Mouse (Mus musculus) left cerebral cortex, adult 8-10 months (tissue): ENCODE measurements around the gene P4htm. TPM values are rescaled to one million over a fixed set of nuclear protein-coding genes. Genes with fewer than 3 reads are reported as not detected.

Source experiments
- DNase-seq, 2 experiments: peaks; one replicate each; pipeline ENCODE4 v3.0.0; 2022; ENCODE audit warnings: low spot score in 2 of 2
- microRNA-seq, 2 experiments: library from miRNA; unstranded; fragments of <30 nt; microRNA quantifications; one replicate each; pipeline ENCODE4 v1.2.0; 2022
- total RNA-seq, 4 experiments: library from RNA; stranded (reverse); gene quantifications; 2 replicates each; pipeline ENCODE4 v1.2.4; 2022

Gene P4htm
- total RNA-seq, 4 experiments from 2014 or later, result 87.5 to 98.6 (median 93.9) TPM

DNA sequence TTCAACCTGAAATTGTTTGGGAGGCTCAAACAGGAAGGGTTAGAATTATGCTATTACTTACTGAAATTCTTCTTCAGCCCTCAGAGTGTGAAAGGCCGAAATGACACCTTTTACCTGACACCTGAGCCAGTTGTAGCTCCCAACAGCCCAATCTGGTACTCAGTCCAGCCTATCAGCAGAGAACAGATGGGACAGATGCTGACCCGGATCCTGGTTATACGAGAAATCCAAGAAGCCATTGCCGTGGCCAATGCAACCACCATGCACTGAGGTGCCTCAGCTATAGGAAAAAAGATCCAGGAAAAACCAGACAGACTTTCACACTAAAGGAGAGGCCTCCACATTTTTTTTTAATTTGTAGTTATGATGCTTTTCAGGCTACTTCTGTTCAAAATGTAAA is 38.3 kb downstream of the P4htm start:
- no peak for DNase-seq

DNA sequence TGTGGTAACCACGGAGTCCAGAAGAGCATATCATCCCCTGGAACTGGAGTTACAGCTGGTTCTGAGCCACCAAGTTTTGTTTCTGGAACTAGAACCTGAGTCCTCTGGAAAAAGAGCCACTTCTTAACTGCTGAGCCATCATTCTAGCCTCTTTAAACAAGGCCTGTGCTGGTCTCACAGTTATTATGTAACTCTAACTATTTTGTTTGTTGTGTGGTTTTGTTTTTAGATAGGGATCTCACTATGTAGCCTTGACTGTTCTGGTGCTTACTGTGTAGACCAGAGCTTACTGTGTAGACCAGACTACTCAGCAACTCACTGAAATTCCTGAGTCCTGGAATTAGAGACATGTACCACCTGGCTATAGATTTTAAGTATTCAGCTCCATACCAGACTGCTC is 50.6 kb downstream of the P4htm start:
- DNase-seq, result no peak

GRCm38 (mm10) chr9:108545986-108546385 is 51.5 kb downstream of the P4htm start:
- DNase-seq, result no peak

DNA sequence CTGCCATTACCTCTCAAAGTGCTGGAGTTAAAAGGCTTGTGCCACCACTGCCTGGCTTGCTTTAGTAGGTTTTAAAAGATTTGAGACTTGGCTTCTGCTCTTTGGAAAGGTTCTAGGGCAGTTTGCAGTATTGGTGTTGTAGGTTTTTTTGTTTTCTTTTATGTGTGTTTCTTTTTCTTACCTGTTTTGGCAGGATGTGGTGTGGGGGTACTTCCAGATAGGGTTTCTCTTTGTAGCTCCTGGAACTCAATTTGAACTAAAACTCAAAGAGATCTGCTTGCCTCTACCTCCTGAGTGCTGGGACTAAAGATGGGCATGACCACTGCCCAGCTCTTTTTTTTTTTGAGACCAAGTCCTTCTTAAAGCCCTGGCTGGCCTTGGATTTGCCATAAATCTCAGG is 56.6 kb downstream of the P4htm start:
- no peak for DNase-seq

GRCm38 (mm10) chr9:108531496-108531895 is 66.0 kb downstream of the P4htm start:
- DNase-seq, result no peak

DNA sequence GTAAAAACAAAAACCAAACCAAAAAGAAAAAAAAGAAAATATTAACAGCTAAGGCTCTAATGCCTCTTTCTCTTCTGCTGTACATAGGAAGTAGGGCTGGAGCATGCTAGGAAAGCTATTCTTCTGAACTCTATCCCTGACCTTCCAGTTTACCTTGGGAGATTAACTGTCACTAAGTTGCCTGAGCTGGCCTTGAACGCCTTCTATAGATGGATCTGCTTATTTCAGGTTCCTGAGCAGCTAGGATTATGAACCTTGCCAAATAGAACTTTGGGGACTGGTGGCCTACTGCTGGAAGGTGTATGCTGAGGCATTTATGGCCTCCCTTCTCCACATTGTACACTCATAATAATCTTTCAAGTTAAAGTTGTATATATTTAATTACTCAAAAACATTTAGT is 66.5 kb downstream of the P4htm start:
- DNase-seq, result no peak

Small RNA genes lying within 50 kb of the gene (microRNA-seq; reads per million reads assigned to microRNA genes)
- gene Gm24083 (0 reads per million in 2 experiments), gene Mir191 (0 reads per million in 2 experiments), gene Mir425 (658 to 773 reads per million in 2 experiments)

Other genes starting within 250 kb of the P4htm start
- gene Usp4, start 249.8 kb downstream of the P4htm start, total RNA-seq, result 100 to 1,000 TPM; 103 to 109 (median 105) TPM
- gene 1700102P08Rik, start 204.9 kb downstream of the P4htm start, total RNA-seq, result 1 to 10 TPM in 3 of 4 experiments, under 1 TPM in 1; 0.81 to 2.0 (median 1.8) TPM
- under 1 TPM; 0.15 to 0.37 (median 0.22) TPM for gene Ccdc36, start 169.2 kb downstream of the P4htm start, total RNA-seq
- not detected for gene BC048562, start 161.2 kb downstream of the P4htm start, total RNA-seq
- 10 to 100 TPM; 35.8 to 46.5 (median 38.4) TPM for gene Ccdc71, start 137.1 kb downstream of the P4htm start, total RNA-seq
- gene Klhdc8b, start 136.1 kb downstream of the P4htm start, total RNA-seq, result 10 to 100 TPM; 28.8 to 38.0 (median 34.0) TPM
- 10 to 100 TPM; 28.0 to 35.7 (median 30.8) TPM for gene Lamb2, start 117.9 kb downstream of the P4htm start, total RNA-seq
- gene Usp19, start 107.1 kb downstream of the P4htm start, total RNA-seq, result 100 to 1,000 TPM; 116 to 140 (median 127) TPM
- 10 to 100 TPM; 78.3 to 95.4 (median 86.8) TPM for gene Qars, start 90.0 kb downstream of the P4htm start, total RNA-seq
- gene Qrich1, start 80.9 kb downstream of the P4htm start, total RNA-seq, result 100 to 1,000 TPM; 140 to 158 (median 155) TPM
- 10 to 100 TPM; 43.7 to 54.7 (median 50.7) TPM for gene Impdh2, start 37.4 kb downstream of the P4htm start, total RNA-seq
- 10 to 100 TPM; 67.2 to 77.5 (median 73.4) TPM for gene Ndufaf3, start 30.2 kb downstream of the P4htm start, total RNA-seq
- 10 to 100 TPM; 68.8 to 86.5 (median 73.5) TPM for gene Dalrd3, start 27.8 kb downstream of the P4htm start, total RNA-seq
- 100 to 1,000 TPM; 129 to 151 (median 133) TPM for gene Wdr6, start 18.9 kb downstream of the P4htm start, total RNA-seq
- gene Arih2, start 51.7 kb upstream of the P4htm start, total RNA-seq, result 10 to 100 TPM; 51.8 to 55.6 (median 54.2) TPM
- 10 to 100 TPM; 11.1 to 15.8 (median 13.6) TPM for gene Slc25a20, start 64.4 kb upstream of the P4htm start, total RNA-seq
- 10 to 100 TPM; 45.9 to 52.1 (median 49.3) TPM for gene Prkar2a, start 91.6 kb upstream of the P4htm start, total RNA-seq
- gene Ip6k2, start 186.1 kb upstream of the P4htm start, total RNA-seq, result 100 to 1,000 TPM; 137 to 158 (median 157) TPM
- 10 to 100 TPM; 56.8 to 65.8 (median 59.9) TPM for gene Nckipsd, start 210.7 kb upstream of the P4htm start, total RNA-seq
- 10 to 100 TPM; 45.0 to 60.8 (median 50.5) TPM for gene Celsr3, start 228.7 kb upstream of the P4htm start, total RNA-seq